Mouse (Mus musculus) liver, embryonic 14.5 days (tissue): Measurements from ENCODE around the gene Hprt.

Experiments
- CTCF ChIP-seq: IDR thresholded peaks from 2 replicates; pipeline ENCODE4 v1.5.1; 2016; ENCODE audit warnings: antibody characterized with exemption, low read depth, control low read depth
- EP300 ChIP-seq: IDR thresholded peaks from 2 replicates; pipeline ENCODE4 v1.6.1; 2016; ENCODE audit warnings: antibody characterized with exemption, low read depth

DNA sequence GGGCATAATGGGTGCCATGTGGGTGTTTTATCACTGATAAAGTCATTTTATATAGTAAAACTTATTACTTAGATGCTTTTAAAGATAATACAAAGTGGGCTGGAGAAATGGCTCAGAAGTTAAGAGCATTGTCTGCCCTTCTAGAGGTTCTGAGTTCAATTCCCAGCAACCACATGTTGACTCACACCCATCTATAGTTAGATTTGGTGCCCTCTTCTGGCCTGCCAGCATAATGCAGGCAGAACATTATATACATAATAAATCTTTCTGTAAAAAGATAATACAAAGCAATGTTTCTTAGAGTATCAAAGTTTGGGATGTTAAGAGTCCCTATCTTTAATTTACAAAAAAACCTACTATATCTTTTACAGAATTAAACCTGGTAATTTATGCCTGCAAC is 27.6 kb downstream of the Hprt start:
- peak; percentile 51 for TF ChIP-seq CTCF
- TF ChIP-seq EP300, result no peak
